Mouse (Mus musculus): ENCODE measurements at regions not wholly inside any gene's neighbourhood (a gene's known extent, or its start where the extent isn't known, plus 50 kb on each side); places are given as distances from the start of the nearest gene placed in this dataset.
A peak's percentile ranks its signal among the peaks of the same experiment; 100 is the strongest.

- ATAC-seq (ENCODE audit: insufficient number of reproducible peaks, low FRiP score, low TSS enrichment): no peak
Observed at GRCm38 (mm10) chr14:25031756-25032680, 427.0 kb upstream of the Zmiz1 start.

GRCm38 (mm10) chr14:25032899-25033298, 426.1 kb upstream of the Zmiz1 start:
- no peak for ATAC-seq (ENCODE audit: insufficient number of reproducible peaks, low FRiP score, low TSS enrichment)

GRCm38 (mm10) chr14:25042265-25042664, 416.7 kb upstream of the Zmiz1 start:
- no peak for ATAC-seq (ENCODE audit: insufficient number of reproducible peaks, low FRiP score, low TSS enrichment)

DNA sequence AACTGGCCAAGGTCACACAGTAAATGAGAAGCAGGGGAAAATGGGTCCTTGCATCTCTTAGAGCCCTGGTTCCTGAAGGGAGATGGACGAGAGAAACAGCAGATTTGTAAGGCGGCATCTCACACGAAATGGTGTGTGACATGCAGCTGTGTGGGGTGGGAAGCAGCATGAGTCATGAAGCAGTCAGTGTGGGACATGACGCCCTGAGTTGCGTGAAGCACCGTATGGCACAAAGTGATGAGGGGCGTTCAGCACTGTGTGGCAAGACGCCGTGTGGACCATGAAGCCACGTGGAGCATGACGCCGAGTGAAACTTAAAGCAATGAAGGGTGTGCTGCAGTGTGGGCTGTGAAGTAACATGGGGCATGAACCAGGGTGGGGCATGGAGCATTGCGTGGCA, 414.9 kb upstream of the Zmiz1 start:
- no peak for ATAC-seq (ENCODE audit: insufficient number of reproducible peaks, low FRiP score, low TSS enrichment)

- ATAC-seq (ENCODE audit: insufficient number of reproducible peaks, low FRiP score, low TSS enrichment): no peak
Observed at GRCm38 (mm10) chr14:25044867-25045266, 414.1 kb upstream of the Zmiz1 start.

DNA sequence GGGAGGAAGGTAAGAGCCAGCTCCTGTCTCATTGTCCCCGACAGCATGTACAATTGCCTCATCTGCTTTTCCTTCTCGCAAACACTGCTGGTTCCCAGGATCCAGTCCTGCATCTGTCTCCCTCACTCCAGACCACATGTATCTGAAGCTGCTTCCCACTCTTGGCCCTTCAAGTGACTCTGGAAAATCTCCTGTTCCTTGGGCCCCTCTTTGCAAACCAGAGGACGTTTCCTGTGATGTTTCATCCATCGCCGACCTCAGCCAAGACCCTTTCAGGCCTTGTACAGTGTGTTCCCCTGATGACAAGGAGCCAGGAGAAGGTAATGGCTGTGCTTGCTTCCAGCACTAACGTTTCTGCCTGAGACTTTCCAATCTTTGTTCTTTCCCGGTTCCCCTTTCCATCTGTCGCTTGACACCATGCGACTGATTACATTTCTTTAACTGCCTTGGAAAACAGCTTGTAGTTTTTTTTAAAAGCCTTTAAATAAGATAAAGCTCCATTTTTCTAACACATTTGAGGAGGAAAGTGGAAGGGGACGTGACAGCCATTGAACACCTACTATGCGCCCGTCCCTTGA, 408.2 kb upstream of the Zmiz1 start:
- ATAC-seq (ENCODE audit: insufficient number of reproducible peaks, low FRiP score, low TSS enrichment): no peak

GRCm38 (mm10) chr14:25052175-25052574, 406.8 kb upstream of the Zmiz1 start:
- ATAC-seq (ENCODE audit: insufficient number of reproducible peaks, low FRiP score, low TSS enrichment): no peak

GRCm38 (mm10) chr14:25059351-25059750, 399.6 kb upstream of the Zmiz1 start:
- ATAC-seq (ENCODE audit: insufficient number of reproducible peaks, low FRiP score, low TSS enrichment): no peak

- no peak for ATAC-seq (ENCODE audit: insufficient number of reproducible peaks, low FRiP score, low TSS enrichment)
Observed at GRCm38 (mm10) chr14:25060285-25060684, 398.7 kb upstream of the Zmiz1 start.

GRCm38 (mm10) chr14:25063090-25063489, 395.9 kb upstream of the Zmiz1 start:
- ATAC-seq (ENCODE audit: insufficient number of reproducible peaks, low FRiP score, low TSS enrichment): no peak

DNA sequence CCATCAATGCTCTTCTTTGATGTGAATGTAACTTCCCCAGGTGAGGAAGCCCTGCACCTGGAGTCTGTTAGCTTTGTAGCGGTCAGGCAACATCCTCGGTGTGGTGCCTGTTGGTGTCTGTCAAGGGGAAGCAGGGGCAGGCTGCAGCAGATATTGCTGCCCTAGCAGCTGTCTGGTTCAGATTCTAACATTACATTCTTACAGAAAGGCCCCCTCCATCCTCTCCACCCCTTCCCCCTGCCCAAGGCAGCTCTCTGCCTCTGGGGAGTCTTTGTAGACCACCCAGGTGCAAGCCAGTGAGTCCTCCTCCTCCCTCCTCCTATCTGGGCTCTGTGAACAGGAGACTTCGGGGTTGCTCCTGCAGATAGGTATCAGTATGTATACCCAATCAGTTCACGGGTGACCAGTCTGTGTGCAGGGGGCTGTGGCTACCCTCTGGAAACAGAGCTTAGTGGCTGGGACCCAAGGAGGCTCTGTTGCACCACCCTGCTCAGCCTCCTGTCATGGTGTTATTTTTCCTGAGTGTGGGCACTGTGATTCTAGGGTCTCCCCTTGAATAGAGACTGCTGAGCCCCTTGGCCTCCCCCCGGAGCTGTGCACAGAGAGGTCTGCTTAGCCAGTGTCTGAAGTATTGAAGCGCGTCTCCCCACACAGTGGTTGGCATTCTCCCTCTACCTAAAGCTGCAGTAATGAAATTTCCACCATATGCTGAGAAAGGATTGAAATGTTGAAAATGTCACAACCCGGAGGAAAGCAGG, 394.6 kb upstream of the Zmiz1 start:
- ATAC-seq (ENCODE audit: insufficient number of reproducible peaks, low FRiP score, low TSS enrichment): no peak

DNA sequence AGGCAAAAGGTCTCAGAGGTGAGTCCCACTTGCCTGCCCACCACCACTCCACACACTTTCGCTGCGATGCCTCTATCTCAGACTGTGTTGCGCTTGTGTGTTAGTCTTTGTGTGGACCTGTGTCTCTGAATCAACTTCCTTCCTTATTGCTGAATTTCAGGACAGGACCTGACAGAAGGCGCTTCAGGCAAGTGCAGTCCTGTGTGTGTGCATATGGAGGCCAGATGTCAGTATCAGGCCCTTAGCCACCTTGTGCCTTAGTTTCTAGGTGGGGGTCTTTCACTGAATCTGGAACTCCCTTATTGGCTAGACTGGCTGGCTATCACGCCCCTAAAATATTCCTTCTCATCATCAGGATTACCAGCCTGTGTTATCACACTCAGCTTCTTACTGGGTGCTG, 391.6 kb upstream of the Zmiz1 start:
- no peak for ATAC-seq (ENCODE audit: insufficient number of reproducible peaks, low FRiP score, low TSS enrichment)

DNA sequence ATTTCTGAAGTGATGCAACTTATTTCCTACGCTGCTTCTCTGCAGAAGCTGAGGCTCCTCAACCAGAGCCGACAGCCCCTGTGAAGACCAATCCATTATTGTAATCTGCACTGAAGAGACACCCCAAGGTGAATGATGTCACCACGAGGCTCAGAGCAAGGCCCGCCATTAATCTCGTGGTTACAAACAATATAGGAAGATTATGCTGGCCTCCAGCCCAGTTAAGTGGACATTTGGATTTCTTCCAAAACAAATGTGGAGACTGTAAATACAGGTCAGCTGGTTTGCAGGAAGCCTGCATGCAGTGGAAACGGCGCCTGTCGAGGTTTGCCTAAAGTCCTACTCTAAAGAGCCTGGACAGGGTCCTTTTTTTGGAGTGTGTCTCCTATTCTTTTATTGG, 390.6 kb upstream of the Zmiz1 start:
- no peak for ATAC-seq (ENCODE audit: insufficient number of reproducible peaks, low FRiP score, low TSS enrichment)

DNA sequence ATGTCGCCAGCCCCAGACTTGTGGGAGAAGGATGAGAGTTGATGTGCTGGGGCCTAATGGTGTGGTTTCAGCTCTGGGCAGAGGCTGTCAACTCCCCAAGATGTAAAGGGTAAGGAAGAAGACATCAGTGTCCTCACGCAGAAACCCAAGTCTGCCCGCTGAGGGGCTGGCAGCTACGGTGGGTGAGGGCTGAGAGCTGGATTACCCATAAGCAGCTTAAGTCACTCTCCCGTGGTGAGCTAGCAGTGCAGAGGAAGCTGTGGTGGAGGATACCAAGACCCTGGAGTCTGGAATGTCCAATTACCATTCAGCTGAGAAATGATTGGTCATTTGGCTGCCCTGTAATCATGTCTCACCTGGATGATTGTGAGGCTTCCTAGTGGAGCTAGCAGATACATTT, 385.8 kb upstream of the Zmiz1 start:
- ATAC-seq (ENCODE audit: insufficient number of reproducible peaks, low FRiP score, low TSS enrichment): no peak

DNA sequence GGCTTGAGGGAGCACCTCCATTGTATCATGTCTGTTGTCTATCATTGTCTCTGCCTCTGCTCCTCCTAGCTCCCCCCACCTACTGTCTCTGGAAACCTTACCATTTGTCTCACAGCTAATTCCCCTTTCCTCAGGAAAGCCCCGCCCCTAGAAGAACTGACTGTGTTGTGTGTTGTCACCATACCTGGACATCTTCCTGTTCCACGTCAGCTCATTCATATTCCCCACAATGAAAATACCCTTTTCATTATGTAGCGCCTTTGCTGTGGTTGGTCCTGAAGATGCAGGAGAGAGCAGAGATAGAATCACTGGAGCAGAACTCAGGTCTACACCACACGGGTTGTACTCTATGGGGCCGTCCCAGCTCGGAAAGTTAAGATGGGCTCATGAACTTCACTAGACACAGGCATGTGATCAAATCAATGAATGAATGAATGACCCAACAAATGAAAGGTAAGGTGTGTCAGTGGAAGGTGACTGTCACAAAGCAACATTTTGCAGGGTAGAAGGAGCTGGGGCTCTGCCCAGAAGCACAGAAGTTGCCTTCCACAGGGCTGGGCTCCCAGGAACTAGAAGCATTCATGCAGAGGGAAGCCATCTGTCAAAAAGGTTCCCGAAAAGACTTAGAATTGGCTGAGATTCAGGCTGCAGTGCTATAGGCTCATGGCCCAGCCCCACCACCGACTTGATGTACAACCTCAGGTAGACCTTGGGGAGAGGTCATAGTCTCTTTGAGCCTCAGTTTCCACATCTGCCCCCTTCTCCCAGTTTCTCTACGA, 384.8 kb upstream of the Zmiz1 start:
- peak; percentile 81 for ATAC-seq (ENCODE audit: insufficient number of reproducible peaks, low FRiP score, low TSS enrichment)

DNA sequence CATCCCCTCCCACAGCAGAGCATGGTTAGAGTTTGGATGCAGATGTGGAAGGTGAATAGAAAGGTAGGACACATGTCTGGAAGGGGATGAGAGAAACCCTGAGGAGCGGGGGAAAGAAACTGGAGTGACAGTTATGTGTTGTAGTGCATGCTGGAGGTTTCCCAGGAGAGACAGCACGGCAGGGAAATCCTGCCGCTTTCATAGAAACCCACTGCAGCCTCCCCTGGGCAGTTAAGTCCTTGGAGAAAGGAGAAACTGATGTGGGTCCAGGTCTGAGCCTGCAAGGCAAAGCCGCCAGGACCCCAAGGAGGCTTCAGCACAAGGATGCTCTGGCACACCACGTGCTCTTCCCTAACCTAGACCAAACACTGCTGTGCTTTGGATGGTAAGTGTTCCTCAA, 384.1 kb upstream of the Zmiz1 start:
- no peak for ATAC-seq (ENCODE audit: insufficient number of reproducible peaks, low FRiP score, low TSS enrichment)

GRCm38 (mm10) chr14:25080431-25080830, 378.6 kb upstream of the Zmiz1 start:
- no peak for ATAC-seq (ENCODE audit: insufficient number of reproducible peaks, low FRiP score, low TSS enrichment)

DNA sequence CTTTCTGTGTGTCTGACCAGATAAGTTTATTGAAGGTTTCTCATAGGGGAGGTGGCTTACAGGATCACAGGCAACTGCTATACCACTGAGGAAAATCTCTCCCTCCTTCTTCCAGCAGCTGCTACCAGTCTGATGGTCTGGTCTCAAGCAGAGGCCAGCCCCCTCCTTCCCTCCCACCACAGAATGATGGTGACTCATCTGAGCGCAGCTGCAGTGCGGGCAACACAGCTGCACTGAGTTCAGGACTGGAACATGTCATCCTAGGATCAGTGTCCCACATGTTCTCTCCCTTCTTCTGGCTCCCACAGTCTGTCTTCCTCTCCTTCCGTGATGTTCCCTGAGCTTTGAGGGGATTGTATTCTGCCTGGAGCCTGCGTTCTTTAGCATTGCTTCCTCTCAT, 375.1 kb upstream of the Zmiz1 start:
- no peak for ATAC-seq (ENCODE audit: insufficient number of reproducible peaks, low FRiP score, low TSS enrichment)

GRCm38 (mm10) chr14:25096786-25097185, 362.2 kb upstream of the Zmiz1 start:
- ATAC-seq (ENCODE audit: insufficient number of reproducible peaks, low FRiP score, low TSS enrichment): no peak

GRCm38 (mm10) chr14:25105391-25105790, 353.6 kb upstream of the Zmiz1 start:
- no peak for ATAC-seq (ENCODE audit: insufficient number of reproducible peaks, low FRiP score, low TSS enrichment)

Data from cerebellum, adult (tissue).